In the genomic region with DNA sequence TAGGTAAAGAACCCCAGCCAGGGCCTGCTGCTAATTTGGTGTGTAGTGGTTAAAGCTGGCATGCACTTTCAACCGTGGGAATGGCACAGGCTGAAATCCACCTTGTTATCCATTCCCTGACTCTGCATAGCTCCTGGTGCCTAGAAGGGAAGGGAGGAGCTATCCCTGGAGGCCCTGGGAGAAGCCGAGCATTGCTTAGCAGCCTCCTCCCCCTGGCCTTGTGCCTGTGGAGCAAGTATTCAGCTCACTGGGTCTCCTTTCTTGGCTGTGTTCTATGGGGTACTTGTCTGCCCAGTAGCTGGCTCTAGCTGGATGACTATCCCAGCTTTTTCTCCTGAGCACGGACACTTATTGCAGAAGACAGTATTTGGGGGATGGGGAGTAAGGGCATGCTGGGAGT, we compare ENCODE assay signal across 13 mouse cellular contexts. TPM values are rescaled to one million over a fixed set of nuclear protein-coding genes. Genes with fewer than 3 reads are reported as not detected.
DNase-seq lines count a peak whose midpoint lies in the region; ATAC-seq lines count a peak whose summit lies in the region.
"Had no signal": no experiment of that assay in that cellular context is flagged by ENCODE, and none has a peak within 500 bp of the region (broad histone marks: within the 10 kb centered on the region; RNA-seq: fewer than 3 reads in every experiment).

No protein-coding gene starts in this region.

- DNase-seq in forebrain, embryonic 11.5 days (ENCODE audit: low spot score): no peak
- DNase-seq in layer of hippocampus, postnatal 36 days: peak; percentile 45 to 63
- no peak for DNase-seq in layer of hippocampus, adult 18-20 months (ENCODE audit: low spot score in 2 of 2)
- peak; percentile 50 for DNase-seq in brain, adult 2 months (ENCODE audit: low read depth, low spot score)
- DNase-seq in retina, postnatal 1 day: no peak
- no peak for DNase-seq in ovary, postnatal 14 days (ENCODE audit: low spot score)
- DNase-seq: cerebellum, adult 11-12 months; thymus, adult 2 months had no signal

- no peak overlapping the region for H3K4me2 ChIP-seq in forebrain, embryonic 15.5 days (replicated peaks)
- no peak overlapping the region for H3K4me2 ChIP-seq in forebrain, embryonic 11.5 days (ENCODE audit: low read depth, low read length, severe bottlenecking)
- H3K4me2 ChIP-seq in kidney, embryonic 15.5 days: no peak overlapping the region
- H3K4me2 ChIP-seq: heart, embryonic 12.5 days; midbrain, embryonic 11.5 days had no signal

- peak; percentile 32 for ATAC-seq in forebrain, embryonic 15.5 days (replicated peaks)
- ATAC-seq in forebrain, embryonic 11.5 days (replicated peaks; ENCODE audit: low FRiP score): no peak
- ATAC-seq in kidney, embryonic 15.5 days (replicated peaks; ENCODE audit: low FRiP score): 0 out of 2 replicates have a peak, but pooled peaks have one; percentile 52
- ATAC-seq: intestine, postnatal 0 days had no signal

- peaks cover 27% of the 10 kb centered on the region for H3K4me1 ChIP-seq in forebrain, embryonic 15.5 days
- H3K4me1 ChIP-seq in forebrain, embryonic 11.5 days (replicated peaks; ENCODE audit: control insufficient read depth, insufficient read depth, low read length): peaks cover 12% of the 10 kb centered on the region; the same call in 1 of the 2 replicates
- H3K4me1 ChIP-seq in kidney, embryonic 15.5 days: peaks cover 16% of the 10 kb centered on the region

- H3K4me3 ChIP-seq in forebrain, embryonic 15.5 days: no peak overlapping the region
- no peak overlapping the region for H3K4me3 ChIP-seq in forebrain, embryonic 11.5 days (ENCODE audit: low read depth, low read length)
- no peak overlapping the region for H3K4me3 ChIP-seq in kidney, embryonic 15.5 days (replicated peaks)
- H3K4me3 ChIP-seq: heart, embryonic 12.5 days had no signal

- 14% methylated on average over 3 of the region's 3 CpGs for WGBS in forebrain, embryonic 15.5 days
- 30% methylated on average over 3 of the region's 3 CpGs for WGBS in forebrain, embryonic 11.5 days
- 28% methylated on average over 3 of the region's 3 CpGs for WGBS in kidney, embryonic 15.5 days

- H3K9ac ChIP-seq in forebrain, embryonic 15.5 days (replicated peaks): no peak overlapping the region
- no peak overlapping the region for H3K9ac ChIP-seq in forebrain, embryonic 11.5 days (ENCODE audit: low read length)
- no peak overlapping the region for H3K9ac ChIP-seq in kidney, embryonic 15.5 days
- H3K9ac ChIP-seq: heart, embryonic 12.5 days had no signal

- peaks cover 21% of the 10 kb centered on the region for H3K27me3 ChIP-seq in forebrain, embryonic 15.5 days
- peaks cover 20% of the 10 kb centered on the region for H3K27me3 ChIP-seq in forebrain, embryonic 11.5 days (ENCODE audit: control insufficient read depth, insufficient read depth, low read length)
- peaks cover 40% of the 10 kb centered on the region for H3K27me3 ChIP-seq in kidney, embryonic 15.5 days

- H3K9me3 ChIP-seq in forebrain, embryonic 15.5 days: no peaks in the 10 kb centered on the region
- H3K9me3 ChIP-seq in forebrain, embryonic 11.5 days (ENCODE audit: control insufficient read depth, low read length): no peaks in the 10 kb centered on the region
- no peaks in the 10 kb centered on the region for H3K9me3 ChIP-seq in kidney, embryonic 15.5 days (replicated peaks)
- H3K9me3 ChIP-seq: heart, embryonic 12.5 days had no signal

- H3K36me3 ChIP-seq in forebrain, embryonic 15.5 days: no peaks in the 10 kb centered on the region
- H3K36me3 ChIP-seq in forebrain, embryonic 11.5 days (ENCODE audit: control insufficient read depth, insufficient read depth, low read length): no peaks in the 10 kb centered on the region
- no peaks in the 10 kb centered on the region for H3K36me3 ChIP-seq in kidney, embryonic 15.5 days
- H3K36me3 ChIP-seq: heart, embryonic 12.5 days had no signal

- no peak overlapping the region for H3K27ac ChIP-seq in forebrain, embryonic 15.5 days (replicated peaks)
- no peak overlapping the region for H3K27ac ChIP-seq in forebrain, embryonic 11.5 days (ENCODE audit: low read depth, low read length)
- H3K27ac ChIP-seq in kidney, embryonic 15.5 days: no peak overlapping the region

RNA-seq across cellular contexts. Expression of a gene that starts 6.0 kb away (rescaled TPM):
- polyA plus RNA-seq in forebrain, embryonic 15.5 days (2015; fragmentation: Nextera tagmentation; extraction: Ambion mirVana): 3.1 and 4.1 TPM in 2 replicates
- polyA plus RNA-seq in forebrain, embryonic 11.5 days (2014; fragmentation: Nextera tagmentation; extraction: Ambion mirVana): 0.36 and 0.72 TPM in 2 replicates
- total RNA-seq in layer of hippocampus, postnatal 36 days (2021): 10 to 100 TPM; 51.7 to 53.4 TPM
- 10 to 100 TPM; 51.1 to 53.0 TPM for total RNA-seq in layer of hippocampus, adult 18-20 months (2021)
- 0.67 and 0.81 TPM in 2 replicates for polyA plus RNA-seq in kidney, embryonic 15.5 days (2015; fragmentation: Nextera tagmentation; extraction: Ambion mirVana)

Comparison
In these comparisons a context has a peak if more than half of its experiments do, and no peak if none do; other contexts are left out.
1. DNase-seq: peak in layer of hippocampus, postnatal 36 days (2 of 2) and brain, adult 2 months (single experiment); none in forebrain, embryonic 11.5 days (single experiment), layer of hippocampus, adult 18-20 months (0 of 2), retina, postnatal 1 day (single experiment) and ovary, postnatal 14 days (single experiment).